Mouse (Mus musculus) kidney, adult 2 months (tissue): Measurements from ENCODE around the gene Maml2.

Source experiments
- CTCF ChIP-seq: fragments of 200-500 bp; conservative IDR thresholded peaks from 2 replicates; pipeline ENCODE4 v1.5.1; 2011; ENCODE audit warnings: low read depth, mild to moderate bottlenecking, control low read depth, low read length, moderate library complexity, mixed read lengths; ENCODE audit not compliant: insufficient read depth, insufficient read length
- POLR2A ChIP-seq: fragments of 200-500 bp; IDR thresholded peaks from one replicate; pipeline ENCODE4 v1.6.1; 2011; ENCODE audit warnings: low read depth, low read length, control low read depth

DNA sequence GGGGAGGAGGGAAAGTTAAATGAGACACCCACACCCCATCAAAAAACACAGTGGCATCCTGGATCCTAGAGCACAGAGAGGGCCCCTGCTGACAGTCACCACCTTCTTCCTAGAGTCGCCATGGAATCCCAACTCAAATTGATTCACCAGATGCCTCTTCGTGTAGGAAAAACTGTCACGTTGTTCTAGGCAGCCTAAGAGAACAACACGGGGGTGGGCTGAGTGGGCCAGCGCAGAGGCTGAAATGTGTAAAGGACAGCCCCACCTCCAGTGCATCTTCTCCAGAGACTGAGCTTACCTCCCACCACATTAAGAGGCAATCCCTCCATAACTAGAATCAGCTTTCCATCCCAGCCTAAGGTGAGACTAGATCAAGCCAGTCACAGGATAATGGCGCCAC lies 160.0 kb downstream of the Maml2 start:
- TF ChIP-seq CTCF = no peak
- TF ChIP-seq POLR2A = no peak
